Mouse (Mus musculus) megakaryocyte, embryonic 14.5 days (primary cell): ENCODE results near the gene Auts2.

ENCODE experiments used
- FLI1 ChIP-seq: IDR thresholded peaks from 2 replicates; pipeline ENCODE4 v1.6.1; 2012; ENCODE audit warnings: low read length, inconsistent platforms, mixed read lengths
- GATA1 ChIP-seq: IDR thresholded peaks from 3 replicates; pipeline ENCODE4 v1.6.1; 2012; ENCODE audit warnings: mixed read lengths, low read length, inconsistent platforms, borderline replicate concordance

GRCm38 (mm10) chr5:131873116-131873515, 670.0 kb downstream of the Auts2 start:
- TF ChIP-seq GATA1 (no peak), FLI1 (no peak)
